Mouse (Mus musculus) limb, embryonic 13.5 days (tissue): Measurements from ENCODE around the gene Gm9747. TPM values are rescaled to one million over a fixed set of nuclear protein-coding genes. Genes with fewer than 3 reads are reported as not detected.

Source experiments
- ATAC-seq: fragments of 200-750 bp; cut with Nextera tagmentation; 2 replicates; pipeline ENCODE4 v1.8.0; 2017; ENCODE audit warnings: low read depth, moderate number of reproducible peaks, moderate TSS enrichment; ENCODE audit not compliant: low FRiP score
- H3K27ac ChIP-seq: fragments of 300-500 bp; sonication (generic); 2 replicates; pipeline ENCODE4 v1.5.1; 2015; ENCODE audit warnings: inconsistent platforms, mild to moderate bottlenecking, moderate library complexity
- H3K27me3 ChIP-seq: fragments of 300-500 bp; sonication (generic); 2 replicates; pipeline ENCODE4 v1.6.1; 2015; ENCODE audit warnings: mild to moderate bottlenecking, inconsistent platforms
- H3K36me3 ChIP-seq: fragments of 300-500 bp; sonication (generic); 2 replicates; pipeline ENCODE4 v1.6.1; 2015; ENCODE audit warnings: inconsistent platforms, mild to moderate bottlenecking, moderate library complexity
- H3K4me1 ChIP-seq: fragments of 300-500 bp; sonication (generic); 2 replicates; pipeline ENCODE4 v1.6.1; 2015; ENCODE audit warnings: inconsistent platforms
- H3K4me2 ChIP-seq: fragments of 300-500 bp; sonication (generic); replicated peaks from 2 replicates; pipeline ENCODE4 v1.6.1; 2015; ENCODE audit warnings: inconsistent platforms, mild to moderate bottlenecking, moderate library complexity
- H3K4me3 ChIP-seq: fragments of 300-500 bp; sonication (generic); 2 replicates; pipeline ENCODE4 v1.5.1; 2015; ENCODE audit warnings: moderate library complexity, mild to moderate bottlenecking, inconsistent platforms
- H3K9ac ChIP-seq: fragments of 300-500 bp; sonication (generic); 2 replicates; pipeline ENCODE4 v1.6.1; 2015; ENCODE audit warnings: mild to moderate bottlenecking, inconsistent platforms
- H3K9me3 ChIP-seq: fragments of 300-500 bp; sonication (generic); 2 replicates; pipeline ENCODE4 v1.6.1; 2016; ENCODE audit warnings: inconsistent platforms
- WGBS: fragments of 180-500 bp; shearing (Covaris S2); methylation state at CpG from one replicate; pipeline ENCODE4 v1.1.7; 2015; 5-methylcytosine and 5-hydroxymethylcytosine counted together
- polyA plus RNA-seq: library from polyadenylated mRNA; unstranded; fragments of >200 nt; fragmentation: Nextera tagmentation; extraction: Ambion mirVana; gene quantifications from 2 replicates; pipeline ENCODE4 v1.2.1, GENCODE M21; 2015

Gene Gm9747
- polyA plus RNA-seq, 1 experiment from 2014 or later, result 34.9 TPM

- WGBS, result 15% methylated on average over 4 of the region's 4 CpGs
- peaks cover 48% of the 10 kb centered on the region for H3K4me1 ChIP-seq
- peaks cover 5% of the 10 kb centered on the region; the same call in 1 of the 2 replicates for H3K9me3 ChIP-seq
- H3K36me3 ChIP-seq, result peaks cover 36% of the 10 kb centered on the region
- H3K9ac ChIP-seq, result peak overlapping the region; percentile 76
- H3K4me2 ChIP-seq, result peak overlapping the region; percentile 75
- no peak for ATAC-seq
- peak overlapping the region; percentile 75 for H3K4me3 ChIP-seq
- H3K27me3 ChIP-seq, result no peaks in the 10 kb centered on the region
- peak overlapping the region; percentile 93 for H3K27ac ChIP-seq
Measured at GRCm38 (mm10) chr1:82284403-82284802, 51.5 kb downstream of the Gm9747 start.

Other genes with a start within 250 kb of the Gm9747 start
- gene Irs1, start 58.3 kb downstream of the Gm9747 start, polyA plus RNA-seq, result 10.7 and 11.8 TPM in 2 replicates
- 7.6 TPM in 2 replicates for gene Rhbdd1, start 83.3 kb downstream of the Gm9747 start, polyA plus RNA-seq